Mouse (Mus musculus) neutrophil, adult 59 days (primary cell): Measurements from ENCODE around the gene Olfr348. TPM values are rescaled to one million over a fixed set of nuclear protein-coding genes. Genes with fewer than 3 reads are reported as not detected.

Experiments
- total RNA-seq, 2 experiments: library from RNA; stranded (reverse); gene quantifications; 1 replicate in 1 of 2; 2 replicates in 1 of 2; pipeline ENCODE4 v1.2.4; 2023

The Olfr348 gene
- total RNA-seq: not detected

GRCm38 (mm10) chr2:36783976-36784375, at the start of gene Olfr348:
Gene Olfr348 (plus strand): TSS chr2:36784276.

GRCm38 (mm10) chr2:36790238-36790637, 6.2 kb downstream of the Olfr348 start, which contains the start of gene Olfr50:
Gene Olfr50 (plus strand): TSS chr2:36790538.

GRCm38 (mm10) chr2:36816932-36817331, 32.9 kb downstream of the Olfr348 start, which contains the start of gene Olfr3:
Gene Olfr3 (minus strand): TSS chr2:36817032.

Other genes with a start within 250 kb of the Olfr348 start
- under 1 TPM in 1 of 2 experiments, not detected in 1; 0.04 TPM for gene Olfr344, start 217.6 kb upstream of the Olfr348 start, total RNA-seq
- gene Olfr345, start 144.2 kb upstream of the Olfr348 start, total RNA-seq: not detected
- not detected for gene Olfr346, start 98.5 kb upstream of the Olfr348 start, total RNA-seq
- not detected for gene Olfr347, start 52.4 kb upstream of the Olfr348 start, total RNA-seq
- gene Olfr50, start 6.3 kb downstream of the Olfr348 start, total RNA-seq: not detected
- gene Olfr3, start 32.8 kb downstream of the Olfr348 start, total RNA-seq: not detected
- not detected for gene Olfr350, start 62.0 kb downstream of the Olfr348 start, total RNA-seq
- gene Olfr351, start 78.4 kb downstream of the Olfr348 start, total RNA-seq: not detected
- not detected for gene Olfr352, start 84.2 kb downstream of the Olfr348 start, total RNA-seq
- gene Olfr353, start 108.7 kb downstream of the Olfr348 start, total RNA-seq: not detected
- gene Olfr354, start 121.4 kb downstream of the Olfr348 start, total RNA-seq: not detected
- not detected for gene Olfr355, start 144.6 kb downstream of the Olfr348 start, total RNA-seq
- gene Olfr356, start 152.8 kb downstream of the Olfr348 start, total RNA-seq: not detected
- gene Olfr357, start 209.6 kb downstream of the Olfr348 start, total RNA-seq: not detected
- gene Olfr358, start 225.1 kb downstream of the Olfr348 start, total RNA-seq: not detected